Mouse (Mus musculus) c-Kit-positive CD71-positive TER-119-positive erythroid progenitor cells, embryonic 14.5 days (primary cell): Measurements from ENCODE around the gene Crebzf.

Experiments used
- DNase-seq: peaks from one replicate; pipeline ENCODE4 v3.0.0-alpha.2; 2013; ENCODE audit warnings: low spot score

Gene Crebzf

GRCm38 (mm10) chr7:90442518-90443080, at the start of gene Crebzf:
Crebzf (plus strand) TSS chr7:90442729.
- DNase-seq = peak; percentile 97

GRCm38 (mm10) chr7:90395073-90395472, 47.5 kb upstream of the Crebzf start:
- DNase-seq = no peak

- no peak for DNase-seq
Measured at GRCm38 (mm10) chr7:90395928-90396327, 46.6 kb upstream of the Crebzf start.

GRCm38 (mm10) chr7:90409934-90410333, 32.6 kb upstream of the Crebzf start:
- DNase-seq = peak; percentile 42

- DNase-seq = peak; percentile 40
Measured at GRCm38 (mm10) chr7:90426020-90427001, 16.2 kb upstream of the Crebzf start, which contains the start of gene Ccdc89. Ccdc89 (plus strand) TSS chr7:90426577.

- DNase-seq = no peak
Measured at GRCm38 (mm10) chr7:90427006-90427405, 15.5 kb upstream of the Crebzf start.

GRCm38 (mm10) chr7:90432221-90432620, 10.3 kb upstream of the Crebzf start:
- DNase-seq = no peak

- no peak for DNase-seq
Measured at GRCm38 (mm10) chr7:90440044-90440443, 2.5 kb upstream of the Crebzf start.

- no peak for DNase-seq
Measured at GRCm38 (mm10) chr7:90442070-90442469, 459 bp upstream of the Crebzf start.

GRCm38 (mm10) chr7:90443101-90444091, 867 bp downstream of the Crebzf start:
- peak; percentile 55 for DNase-seq

GRCm38 (mm10) chr7:90444206-90444605, 1.7 kb downstream of the Crebzf start:
- peak; percentile 37 for DNase-seq

- DNase-seq = no peak
Measured at GRCm38 (mm10) chr7:90456149-90456844, 13.8 kb downstream of the Crebzf start.

- peak; percentile 77 for DNase-seq
Measured at GRCm38 (mm10) chr7:90456845-90457468, 14.4 kb downstream of the Crebzf start, which contains the start of gene Tmem126a. Tmem126a (minus strand) TSS chr7:90457229.

GRCm38 (mm10) chr7:90457517-90457916, 15.0 kb downstream of the Crebzf start:
- no peak for DNase-seq

GRCm38 (mm10) chr7:90460330-90460729, 17.8 kb downstream of the Crebzf start:
- no peak for DNase-seq

GRCm38 (mm10) chr7:90460930-90461329, 18.4 kb downstream of the Crebzf start:
- peak; percentile 43 for DNase-seq

- DNase-seq = no peak
Measured at GRCm38 (mm10) chr7:90461441-90461840, 18.9 kb downstream of the Crebzf start.

- no peak for DNase-seq
Measured at GRCm38 (mm10) chr7:90473511-90473910, 31.0 kb downstream of the Crebzf start.

GRCm38 (mm10) chr7:90475793-90476312, 33.3 kb downstream of the Crebzf start, which contains the start of gene Tmem126b:
Tmem126b (minus strand) TSS chr7:90476001.
- DNase-seq = peak; percentile 98
